12 mouse cellular contexts compared by ENCODE assay signal in genomic region chr7:144927591-144927990, GRCm38 (mm10). TPM values are rescaled to one million over a fixed set of nuclear protein-coding genes. Genes with fewer than 3 reads are reported as not detected.
DNase-seq lines count a peak whose midpoint lies in the region; ATAC-seq lines count a peak whose summit lies in the region.
"Had no signal": no experiment of that assay in that cellular context is flagged by ENCODE, and none has a peak within 500 bp of the region (broad histone marks: within the 10 kb centered on the region; RNA-seq: fewer than 3 reads in every experiment).

No protein-coding gene starts in this region.

- no peaks in the 10 kb centered on the region for H3K9me3 ChIP-seq in hindbrain, embryonic 14.5 days (ENCODE audit: control insufficient read depth, low read length)
- H3K9me3 ChIP-seq in hindbrain, embryonic 11.5 days (ENCODE audit: control insufficient read depth, low read length): no peaks in the 10 kb centered on the region
- H3K9me3 ChIP-seq: heart, embryonic 15.5 days had no signal

- no peaks in the 10 kb centered on the region for H3K27me3 ChIP-seq in hindbrain, embryonic 14.5 days (ENCODE audit: control insufficient read depth, insufficient read depth, low read length)
- H3K27me3 ChIP-seq in hindbrain, embryonic 11.5 days (ENCODE audit: control insufficient read depth, insufficient read depth, low read length): no peaks in the 10 kb centered on the region
- H3K27me3 ChIP-seq: heart, embryonic 15.5 days had no signal

- ATAC-seq in hindbrain, embryonic 14.5 days (ENCODE audit: low FRiP score): 0 out of 2 replicates have a peak, but pooled peaks have one; percentile 28
- ATAC-seq in hindbrain, embryonic 11.5 days (ENCODE audit: low FRiP score): no peak
- ATAC-seq: inflammation-experienced regulatory T-cells, adult 6 months had no signal

- no peak overlapping the region for H3K9ac ChIP-seq in hindbrain, embryonic 14.5 days
- H3K9ac ChIP-seq in hindbrain, embryonic 11.5 days (ENCODE audit: low read depth, low read length): no peak overlapping the region
- H3K9ac ChIP-seq: heart, embryonic 15.5 days had no signal

- no peak for DNase-seq in hindbrain, embryonic 14.5 days (ENCODE audit: low spot score)
- no peak for DNase-seq in hindbrain, embryonic 11.5 days (ENCODE audit: low spot score)
- peak; percentile 51 for DNase-seq in retina, postnatal 1 day
- no peak for DNase-seq in retina, embryonic 14.5 days (ENCODE audit: low spot score)
- peak; percentile 47 to 52 for DNase-seq in heart, postnatal 14 days
- no peak for DNase-seq in left cerebral cortex, adult 8-10 months (ENCODE audit: low spot score in 2 of 2)
- DNase-seq in frontal cortex, postnatal 36 days (ENCODE audit: low spot score in 2 of 2): no peak
- DNase-seq: cerebellum, adult 2 months; lung, adult 18-20 months had no signal

- H3K36me3 ChIP-seq in hindbrain, embryonic 14.5 days (replicated peaks; ENCODE audit: control insufficient read depth, insufficient read depth): peaks cover 22% of the 10 kb centered on the region
- no peaks in the 10 kb centered on the region for H3K36me3 ChIP-seq in hindbrain, embryonic 11.5 days (ENCODE audit: control insufficient read depth, insufficient read depth, low read length)

- 82% methylated on average over 2 of the region's 2 CpGs for WGBS in hindbrain, embryonic 14.5 days
- 88% methylated on average over 2 of the region's 2 CpGs for WGBS in hindbrain, embryonic 11.5 days

- H3K4me3 ChIP-seq in hindbrain, embryonic 14.5 days (replicated peaks; ENCODE audit: low read length): no peak overlapping the region
- no peak overlapping the region for H3K4me3 ChIP-seq in hindbrain, embryonic 11.5 days (ENCODE audit: low read depth, low read length)
- H3K4me3 ChIP-seq: heart, embryonic 15.5 days had no signal

- H3K4me1 ChIP-seq in hindbrain, embryonic 14.5 days (replicated peaks; ENCODE audit: control insufficient read depth, insufficient read depth, low read length): no peaks in the 10 kb centered on the region
- no peaks in the 10 kb centered on the region for H3K4me1 ChIP-seq in hindbrain, embryonic 11.5 days (replicated peaks; ENCODE audit: control insufficient read depth, insufficient read depth, low read length)

- H3K27ac ChIP-seq in hindbrain, embryonic 14.5 days: no peak overlapping the region
- no peak overlapping the region for H3K27ac ChIP-seq in hindbrain, embryonic 11.5 days (ENCODE audit: low read depth, low read length)
- H3K27ac ChIP-seq: heart, embryonic 15.5 days had no signal

- intact Hi-C loops in heart, postnatal 14 days (cut with DNase I): no loop called here

- no peak overlapping the region for H3K4me2 ChIP-seq in hindbrain, embryonic 14.5 days (replicated peaks)
- H3K4me2 ChIP-seq in hindbrain, embryonic 11.5 days (replicated peaks; ENCODE audit: low read depth, low read length): no peak overlapping the region
- H3K4me2 ChIP-seq: heart, embryonic 15.5 days had no signal

RNA-seq across cellular contexts. Expression of gene Ccnd1, which starts 12.1 kb away (rescaled TPM):
- polyA plus RNA-seq in hindbrain, embryonic 14.5 days (2014; fragmentation: Nextera tagmentation; extraction: Ambion mirVana): 28.1 and 35.6 TPM in 2 replicates
- 185 and 200 TPM in 2 replicates for polyA plus RNA-seq in hindbrain, embryonic 11.5 days (2014; fragmentation: Nextera tagmentation; extraction: Ambion mirVana)
- total RNA-seq in heart, postnatal 14 days (2021): 10 to 100 TPM; 37.2 to 58.8 TPM
- 10 to 100 TPM; 38.1 to 47.4 (median 43.6) TPM for total RNA-seq in left cerebral cortex, adult 8-10 months (2022)

RNA-seq across cellular contexts. Expression of gene LTO1, which starts 12.7 kb away (rescaled TPM):
- polyA plus RNA-seq in hindbrain, embryonic 14.5 days (2014; fragmentation: Nextera tagmentation; extraction: Ambion mirVana): 22.3 and 22.6 TPM in 2 replicates
- 27.3 and 28.9 TPM in 2 replicates for polyA plus RNA-seq in hindbrain, embryonic 11.5 days (2014; fragmentation: Nextera tagmentation; extraction: Ambion mirVana)
- total RNA-seq in heart, postnatal 14 days (2021): 10 to 100 TPM; 14.0 to 14.3 TPM
- 10 to 100 TPM; 23.4 to 30.7 (median 24.9) TPM for total RNA-seq in left cerebral cortex, adult 8-10 months (2022)

RNA-seq across cellular contexts. Expression of gene Fgf15, which starts 31.3 kb away (rescaled TPM):
- 13.7 and 18.5 TPM in 2 replicates for polyA plus RNA-seq in hindbrain, embryonic 14.5 days (2014; fragmentation: Nextera tagmentation; extraction: Ambion mirVana)
- 60.2 and 68.2 TPM in 2 replicates for polyA plus RNA-seq in hindbrain, embryonic 11.5 days (2014; fragmentation: Nextera tagmentation; extraction: Ambion mirVana)
- total RNA-seq in heart, postnatal 14 days (2021): not detected
- total RNA-seq in left cerebral cortex, adult 8-10 months (2022): not detected
- polyA plus RNA-seq: cerebellum, adult 2 months; heart, embryonic 15.5 days; inflammation-experienced regulatory T-cells, adult 6 months; stomach, embryonic 16.5 days had no signal

Comparison
In these comparisons a context has a peak if more than half of its experiments do, and no peak if none do; other contexts are left out.
1. DNase-seq: peak in retina, postnatal 1 day (single experiment) and heart, postnatal 14 days (2 of 2); none in hindbrain, embryonic 14.5 days (single experiment), hindbrain, embryonic 11.5 days (single experiment), retina, embryonic 14.5 days (single experiment), left cerebral cortex, adult 8-10 months (0 of 2) and frontal cortex, postnatal 36 days (0 of 2).